Mouse (Mus musculus) right cerebral cortex, postnatal 4 days (tissue): Measurements from ENCODE around the gene Glycam1.
"Not testable (repeated sequence)": the region's sequence is repeated elsewhere in the genome, so short reads cannot be mapped to it uniquely, and the experiment has no call there.

ENCODE experiments used
- DNase-seq: peaks from one replicate; pipeline ENCODE4 v3.0.0-alpha.2; 2022

Glycam1 gene

DNA sequence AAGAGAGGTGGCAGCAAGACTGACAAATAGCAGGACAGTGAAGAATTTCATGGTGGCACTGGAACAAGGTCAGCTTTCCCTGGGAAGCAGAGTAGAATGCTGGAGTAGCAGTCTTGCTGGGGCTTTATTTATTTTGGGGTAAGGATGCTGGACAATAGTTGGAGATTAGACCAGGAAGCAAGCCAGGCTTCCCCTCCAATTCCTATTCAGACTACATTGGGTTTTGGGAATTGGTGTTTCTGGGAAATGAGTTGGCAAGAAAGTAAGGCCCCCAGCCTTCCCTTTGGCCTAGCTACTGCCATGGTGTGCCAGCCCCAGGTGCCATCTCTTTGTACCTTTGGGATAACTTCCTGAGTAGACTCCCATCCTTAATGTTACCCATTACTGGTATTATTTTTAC lies at the start of gene Glycam1:
Gene Glycam1, minus strand, starts transcription at position 101 of the 400 bp plus-strand sequence.
- no peak for DNase-seq

GRCm38 (mm10) chr15:103604481-103604880 lies 39.6 kb upstream of the Glycam1 start:
- DNase-seq = no peak

DNA sequence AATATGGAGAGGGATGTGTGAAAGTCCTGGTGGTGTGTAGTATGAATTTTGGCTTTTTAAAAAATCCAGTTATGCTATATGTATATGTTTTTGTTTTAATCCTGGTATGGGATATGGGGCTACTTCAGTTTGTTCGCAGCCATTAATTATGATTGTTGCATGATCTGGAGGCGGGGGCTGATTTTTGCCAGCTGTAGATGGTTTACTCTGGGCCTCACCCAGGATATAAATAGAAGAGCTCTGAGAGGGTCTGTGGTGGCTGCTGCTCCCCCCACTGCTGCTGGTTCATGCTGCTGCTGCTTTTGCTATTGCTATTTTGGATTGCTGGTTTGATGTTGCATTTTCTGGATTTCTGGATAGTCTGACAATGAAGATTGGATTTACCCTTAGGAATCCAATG lies 25.9 kb upstream of the Glycam1 start:
- no peak for DNase-seq

DNA sequence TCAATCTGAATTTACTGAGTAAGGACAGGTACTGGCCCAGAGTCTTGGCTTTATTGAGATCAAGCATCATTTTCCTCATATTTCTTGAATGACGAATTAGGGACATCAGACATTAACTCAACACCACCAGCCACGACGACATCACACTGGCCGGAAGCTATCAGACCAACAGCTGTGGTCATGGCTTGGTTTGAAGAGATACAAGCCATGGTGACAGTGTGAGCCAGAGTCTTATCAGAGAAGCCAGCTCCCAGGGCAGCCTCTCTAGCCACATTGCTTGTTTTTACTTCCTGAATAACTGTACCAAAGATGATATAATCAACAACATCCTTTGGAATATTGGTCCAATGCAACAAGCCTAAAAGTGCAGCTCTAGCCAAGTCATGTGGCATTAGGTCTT lies 22.9 kb upstream of the Glycam1 start:
- DNase-seq = not testable (repeated sequence)

DNA sequence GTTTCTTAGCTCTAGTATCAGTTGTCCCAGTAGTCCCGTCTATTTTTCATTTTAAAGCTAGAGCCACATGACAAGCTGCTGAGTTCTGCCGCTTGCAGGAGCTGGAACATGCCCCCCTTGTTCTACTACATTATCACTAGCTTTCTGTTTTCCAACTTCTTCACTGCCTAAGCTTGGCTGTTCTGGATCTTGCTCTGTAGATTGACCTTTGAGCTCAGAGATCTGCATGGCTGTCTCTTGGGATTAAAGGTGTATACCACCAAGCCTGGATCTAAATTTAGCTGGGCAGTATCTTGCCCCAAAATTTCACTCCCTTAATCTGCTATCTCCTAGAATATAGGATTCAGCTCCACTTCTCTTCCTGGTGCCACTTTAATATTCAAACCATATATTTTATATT lies 21.0 kb upstream of the Glycam1 start:
- no peak for DNase-seq

DNA sequence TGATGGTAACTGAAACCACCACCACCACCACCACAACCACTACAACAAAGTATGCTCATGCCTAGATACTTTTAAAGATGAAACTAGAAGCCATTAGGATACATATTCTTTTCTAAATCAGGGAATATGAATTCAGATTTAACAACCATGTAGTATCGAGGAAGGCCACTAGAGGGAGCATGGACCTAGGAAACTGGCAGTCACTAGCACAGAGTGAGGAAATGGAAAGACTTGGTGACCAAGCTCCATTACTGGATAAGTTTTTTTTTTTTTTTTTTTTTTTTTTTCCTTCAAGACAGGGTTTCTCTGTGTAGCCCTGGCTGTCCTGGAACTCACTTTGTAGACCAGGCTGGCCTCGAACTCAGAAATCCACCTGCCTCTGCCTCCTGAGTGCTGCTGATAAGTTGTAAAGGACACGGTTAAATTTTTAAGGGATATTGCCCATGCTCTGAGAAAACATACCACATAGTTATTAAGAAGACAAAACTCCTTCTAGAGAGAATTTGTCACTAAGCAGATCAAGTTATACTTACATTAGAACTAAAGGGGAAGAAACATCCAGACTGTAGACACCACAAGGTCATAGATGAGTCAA lies 12.7 kb downstream of the Glycam1 start:
- DNase-seq = peak; percentile 62

GRCm38 (mm10) chr15:103551053-103551452 lies 13.8 kb downstream of the Glycam1 start:
- DNase-seq = no peak

DNA sequence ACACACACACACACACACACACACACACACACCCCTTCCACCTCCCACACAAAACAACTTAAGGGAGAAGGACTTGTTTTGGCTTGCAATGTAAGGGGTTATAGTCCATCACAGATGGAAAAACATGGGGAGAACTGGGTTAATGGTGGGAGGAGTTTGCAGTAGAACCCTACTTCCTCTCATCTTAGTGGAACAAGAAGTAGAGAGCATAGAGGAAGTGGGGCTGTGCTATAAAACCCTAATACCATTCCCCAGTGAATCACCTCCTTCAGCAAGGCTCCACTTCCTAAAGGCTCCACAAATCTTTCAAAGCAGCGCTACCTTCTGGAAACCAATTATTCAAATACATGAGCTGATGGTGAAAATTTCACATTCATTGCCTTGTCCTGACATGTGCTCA lies 15.4 kb downstream of the Glycam1 start:
- DNase-seq = no peak

- DNase-seq = no peak
Measured at GRCm38 (mm10) chr15:103547983-103548382, 16.9 kb downstream of the Glycam1 start.

- no peak for DNase-seq
Measured at GRCm38 (mm10) chr15:103542526-103542925, 22.4 kb downstream of the Glycam1 start.

- no peak for DNase-seq
Measured at GRCm38 (mm10) chr15:103540646-103541045, 24.2 kb downstream of the Glycam1 start.

DNA sequence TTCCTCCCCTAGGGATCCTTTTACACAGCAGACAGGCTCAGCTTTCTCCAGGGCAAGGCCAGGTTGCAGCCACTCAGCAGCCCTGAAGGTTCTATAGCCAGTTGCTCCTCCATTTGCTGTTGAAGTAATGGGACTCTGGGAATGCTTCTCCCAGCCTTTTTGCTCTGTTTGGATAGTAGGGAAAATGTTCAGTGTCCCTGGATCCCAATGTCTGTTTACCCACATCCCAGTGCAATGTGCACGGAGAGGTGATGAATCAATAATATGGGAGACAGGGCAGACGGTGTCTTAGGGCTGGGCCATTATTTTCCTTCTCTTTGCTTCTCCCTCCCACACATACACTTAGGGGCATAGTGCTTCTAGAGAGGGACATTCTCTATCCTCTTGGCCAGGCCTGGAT lies 25.6 kb downstream of the Glycam1 start:
- no peak for DNase-seq

- DNase-seq = peak; percentile 84
Measured at GRCm38 (mm10) chr15:103537822-103538213, 27.1 kb downstream of the Glycam1 start, which contains the start of gene Ppp1r1a. Gene Ppp1r1a (minus strand): TSS chr15:103538003.

DNA sequence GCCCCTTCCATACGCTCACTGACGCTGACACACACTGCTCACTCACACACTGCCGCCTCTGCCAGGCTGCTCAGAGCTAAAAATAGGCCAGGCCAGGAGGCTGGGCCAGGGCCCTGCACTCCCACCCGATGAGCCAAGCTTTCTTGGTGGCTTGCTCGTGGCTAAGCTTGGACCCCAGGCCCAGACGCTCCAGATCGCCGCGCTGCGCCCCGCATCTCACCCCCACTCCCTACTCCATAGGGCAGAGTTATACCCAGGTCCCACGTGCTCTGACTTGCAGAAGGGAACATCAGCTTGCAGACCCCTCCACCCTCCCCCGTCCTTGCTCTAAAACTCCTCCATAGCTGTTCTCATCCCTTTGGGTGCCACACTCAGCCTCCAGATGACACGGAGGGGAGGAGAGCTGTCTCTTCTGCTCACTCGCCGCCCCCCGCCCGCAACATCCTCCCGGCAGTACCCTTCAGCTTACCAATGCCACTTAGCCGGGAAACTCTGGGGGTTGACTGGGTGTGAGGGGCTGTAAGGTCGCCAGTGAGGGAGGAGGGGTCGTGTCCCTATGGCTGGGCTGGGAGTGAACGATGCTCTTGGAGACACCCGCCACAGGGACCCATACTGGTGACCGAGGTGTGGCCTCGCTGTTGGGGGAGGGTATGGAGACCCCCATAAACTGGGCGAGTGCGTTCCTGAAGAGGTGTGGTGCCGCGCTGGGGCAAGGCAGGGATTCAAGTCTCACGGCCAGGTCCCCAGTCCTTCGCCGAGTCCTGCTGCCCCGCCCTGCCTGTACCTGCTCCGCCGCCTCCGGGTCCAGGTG lies 27.7 kb downstream of the Glycam1 start:
- peak; percentile 52 for DNase-seq

GRCm38 (mm10) chr15:103536456-103536855 lies 28.4 kb downstream of the Glycam1 start:
- DNase-seq = no peak

DNA sequence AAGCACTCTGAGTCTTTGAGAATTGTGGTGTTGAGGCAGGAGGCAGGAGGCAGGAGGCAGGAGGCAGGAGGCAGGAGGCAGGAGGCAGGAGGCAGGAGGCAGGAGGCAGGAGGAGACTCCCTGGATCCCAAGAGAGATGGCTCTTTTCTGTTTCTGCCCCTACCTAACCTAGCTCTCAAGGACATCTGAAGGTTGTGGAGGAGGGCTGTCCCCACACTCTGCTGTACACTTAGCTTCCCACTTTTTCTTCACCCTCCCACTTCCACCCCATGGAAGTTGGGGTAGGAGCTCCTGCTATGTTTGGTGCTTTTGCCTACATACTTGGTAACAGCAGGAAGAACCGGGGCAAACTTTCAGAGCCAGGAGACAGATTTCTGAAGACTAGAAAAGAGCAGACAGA lies 29.1 kb downstream of the Glycam1 start:
- no peak for DNase-seq

DNA sequence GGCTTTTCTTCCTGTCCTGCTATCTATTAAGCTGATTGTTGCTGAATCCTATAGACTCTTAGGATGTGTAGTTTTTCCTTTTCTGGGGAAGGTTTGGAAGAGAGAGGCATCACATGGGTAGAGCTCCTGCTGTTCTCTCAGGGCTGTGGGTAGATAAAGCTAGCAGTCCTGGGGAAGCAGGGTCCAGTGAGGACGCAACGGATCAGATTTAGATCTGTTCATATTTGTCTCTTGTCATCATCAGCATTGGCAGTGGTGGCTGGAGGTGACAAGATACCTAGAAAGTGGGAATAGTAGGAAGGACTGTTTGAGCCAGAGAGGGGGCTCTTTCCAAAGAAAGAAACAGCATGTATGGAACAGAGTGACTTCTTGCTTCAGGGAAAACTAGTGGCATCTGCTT lies 29.9 kb downstream of the Glycam1 start:
- no peak for DNase-seq

GRCm38 (mm10) chr15:103534054-103534620 lies 30.7 kb downstream of the Glycam1 start:
- no peak for DNase-seq

DNA sequence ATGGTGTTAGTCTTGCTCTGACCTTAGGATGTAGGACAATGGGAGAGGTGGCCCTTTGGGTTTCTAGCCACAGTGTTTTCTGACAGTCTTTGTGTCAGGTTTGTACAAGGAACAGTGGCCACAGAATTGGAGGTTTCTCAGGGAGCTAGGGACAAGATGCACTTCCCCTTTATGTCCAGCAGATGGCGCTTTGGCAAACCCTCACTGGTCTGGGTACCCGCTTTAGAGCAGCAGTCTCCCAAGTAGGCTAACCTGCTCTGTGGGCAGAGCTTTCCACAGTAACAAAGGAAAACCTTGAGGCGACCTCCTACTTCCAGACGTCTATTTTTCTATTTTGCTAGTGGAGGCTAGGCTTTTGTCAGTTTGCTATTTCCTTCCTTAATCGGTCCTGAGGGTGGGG lies 34.5 kb downstream of the Glycam1 start:
- peak; percentile 60 for DNase-seq

- no peak for DNase-seq
Measured at GRCm38 (mm10) chr15:103523156-103523555, 41.7 kb downstream of the Glycam1 start.

DNA sequence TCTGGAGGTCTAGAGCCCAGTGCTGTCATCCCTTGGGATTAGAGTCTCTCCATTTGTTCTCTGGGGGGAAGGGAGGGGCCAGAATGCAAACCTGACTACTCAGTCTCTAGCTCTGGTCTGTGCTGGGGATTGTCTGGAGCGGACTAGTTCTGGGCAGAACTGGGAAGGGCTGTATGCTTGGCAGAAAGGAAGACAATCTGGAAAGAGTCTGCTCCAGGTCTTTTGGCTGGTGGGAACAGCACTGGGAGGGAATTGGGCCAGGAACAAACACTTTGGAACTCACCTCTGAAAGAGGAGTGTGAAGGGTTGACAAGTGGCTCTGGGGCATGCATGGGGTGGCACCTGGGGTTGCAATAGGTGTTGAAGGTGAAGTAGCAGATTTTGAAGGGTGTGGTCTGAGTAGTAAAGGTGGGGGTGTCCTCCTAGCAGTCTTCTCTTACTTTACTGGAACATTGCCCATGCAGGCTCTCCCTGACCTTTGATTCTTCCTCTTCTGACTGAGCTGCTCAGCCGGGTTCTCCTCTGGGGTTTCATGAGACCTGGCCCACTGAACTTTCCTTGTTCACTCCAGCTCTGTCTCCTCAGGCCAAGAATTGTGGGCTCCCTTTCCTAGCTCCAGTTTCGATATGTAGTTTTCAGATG lies 42.3 kb downstream of the Glycam1 start:
- DNase-seq = no peak

DNA sequence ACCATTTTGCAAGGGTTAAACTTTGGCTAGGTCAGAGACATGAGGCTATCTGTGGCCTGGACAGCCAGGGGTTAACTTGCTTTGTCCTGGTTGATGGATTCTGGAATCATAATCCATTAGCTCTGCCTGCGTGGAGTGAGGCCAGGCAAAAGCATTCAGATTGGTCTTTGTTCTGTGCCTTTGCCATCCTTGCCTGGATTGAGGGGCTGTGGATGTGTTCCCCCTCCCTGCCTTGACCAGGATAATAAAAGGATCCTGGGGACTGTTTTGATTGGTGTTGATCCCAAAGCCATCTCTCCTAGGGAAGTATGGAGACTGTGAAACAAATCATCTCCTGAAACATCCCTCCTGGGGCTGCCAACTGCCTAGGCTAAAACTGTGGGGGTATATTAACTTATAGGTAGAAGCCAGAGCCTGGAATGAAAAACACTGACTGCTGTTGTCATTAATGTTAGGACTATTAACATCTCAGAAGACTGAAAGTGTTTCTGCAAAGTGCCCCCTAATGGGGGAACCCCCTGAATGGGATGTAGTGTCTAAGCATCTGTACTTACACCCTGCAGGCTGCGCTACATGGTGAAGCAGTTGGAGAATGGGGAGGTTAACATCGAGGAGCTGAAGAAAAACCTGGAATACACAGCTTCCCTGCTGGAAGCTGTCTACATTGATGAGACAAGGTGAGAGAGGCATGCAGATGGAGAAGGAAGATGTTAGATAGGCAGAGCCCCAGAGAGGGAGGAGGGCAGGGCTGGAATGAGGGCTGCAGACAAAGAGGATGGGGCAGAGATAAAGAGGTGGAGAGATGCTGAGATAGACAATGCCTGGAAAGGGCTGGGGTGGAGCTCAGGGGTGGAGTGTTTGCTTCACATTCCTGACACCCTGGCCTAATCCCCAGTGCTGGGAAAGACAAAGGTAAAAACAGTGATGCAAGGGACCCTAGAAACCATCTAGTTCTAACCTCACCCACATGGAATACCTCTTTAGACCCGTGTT lies 45.2 kb downstream of the Glycam1 start:
- DNase-seq = no peak
